Mouse (Mus musculus): ENCODE data around the gene Calr3. TPM values are rescaled to one million over a fixed set of nuclear protein-coding genes. Genes with fewer than 3 reads are reported as not detected.

The Calr3 gene
- polyA plus RNA-seq, 2 experiments = 0.62 to 1.7 TPM

DNA sequence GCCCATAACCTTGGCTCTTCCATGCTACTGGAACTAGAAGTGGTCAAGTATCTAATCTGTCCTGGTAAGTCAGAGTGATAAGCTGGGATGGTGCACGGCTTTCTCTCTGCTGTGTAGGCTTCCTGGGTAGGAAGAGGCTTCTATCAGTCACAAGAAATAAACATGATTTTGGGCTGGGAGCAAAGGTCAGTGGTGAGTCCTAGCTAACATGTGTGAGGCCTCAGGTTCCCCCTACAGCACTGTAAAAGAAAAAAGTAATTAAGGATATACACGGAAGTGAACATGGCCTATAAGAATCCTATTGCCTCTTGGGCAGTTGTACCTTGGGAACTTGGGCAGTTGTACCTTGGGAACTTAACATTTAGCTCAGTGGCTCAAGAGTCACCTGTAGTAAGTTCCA lies 66.8 kb downstream of the Calr3 start:
- no peak for TF ChIP-seq POLR2A (IDR thresholded peaks at IDR 0.05; ENCODE audit: borderline replicate concordance, extremely low read depth, insufficient read depth, insufficient read length)
- WGBS = 86% methylated on average over 2 of the region's 2 CpGs
- no peak overlapping the region for H3K4me3 ChIP-seq (replicated peaks; ENCODE audit: low read length)
- H3K36me3 ChIP-seq (ENCODE audit: control insufficient read depth, insufficient read depth, low read length) = peaks cover 89% of the 10 kb centered on the region
- H3K4me1 ChIP-seq (ENCODE audit: control insufficient read depth, insufficient read depth, low read length) = no peaks in the 10 kb centered on the region
- H3K9ac ChIP-seq (ENCODE audit: low read depth, low read length, severe bottlenecking) = no peak overlapping the region
- no peak for DNase-seq (ENCODE audit: low spot score)
- no peak for ATAC-seq (ENCODE audit: low FRiP score, low read depth)
- H3K9me3 ChIP-seq (ENCODE audit: control insufficient read depth, low read length) = no peaks in the 10 kb centered on the region
- H3K27ac ChIP-seq (replicated peaks; ENCODE audit: low read depth, low read length) = no peak overlapping the region
- no peak overlapping the region for H3K4me2 ChIP-seq (replicated peaks; ENCODE audit: low read depth, low read length, severe bottlenecking)
- no peaks in the 10 kb centered on the region for H3K27me3 ChIP-seq (ENCODE audit: control insufficient read depth, insufficient read depth, low read length)

DNA sequence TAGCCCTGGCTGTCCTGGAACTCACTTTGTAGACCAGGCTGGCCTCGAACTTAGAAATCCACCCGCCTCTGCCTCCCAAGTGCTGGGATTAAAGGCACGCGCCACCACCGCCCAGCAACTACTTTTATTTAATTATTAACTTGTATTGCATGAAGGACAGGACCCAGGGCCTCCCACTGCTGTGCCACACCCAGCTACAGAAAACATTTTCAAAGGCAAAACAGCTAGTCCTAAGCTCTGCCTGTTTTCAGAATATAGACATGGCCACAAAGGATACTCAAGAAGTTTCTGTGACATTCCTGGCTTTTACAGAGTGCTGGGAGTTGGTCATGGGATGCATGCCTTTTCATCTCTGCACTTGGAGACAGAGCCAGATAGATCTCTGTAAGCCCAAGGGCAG lies 67.4 kb downstream of the Calr3 start:
- Histone ChIP-seq H3K36me3 (ENCODE audit: control insufficient read depth, insufficient read depth, low read length) (peaks cover 90% of the 10 kb centered on the region), H3K27ac (replicated peaks; ENCODE audit: low read depth, low read length) (no peak overlapping the region), H3K9ac (ENCODE audit: low read depth, low read length, severe bottlenecking) (no peak overlapping the region), H3K27me3 (ENCODE audit: control insufficient read depth, insufficient read depth, low read length) (no peaks in the 10 kb centered on the region), H3K4me2 (replicated peaks; ENCODE audit: low read depth, low read length, severe bottlenecking) (no peak overlapping the region), H3K4me1 (ENCODE audit: control insufficient read depth, insufficient read depth, low read length) (no peaks in the 10 kb centered on the region), H3K9me3 (ENCODE audit: control insufficient read depth, low read length) (no peaks in the 10 kb centered on the region), H3K4me3 (replicated peaks; ENCODE audit: low read length) (no peak overlapping the region)
- ATAC-seq (ENCODE audit: low FRiP score, low read depth) (no peak), DNase-seq (ENCODE audit: low spot score) (no peak)
- WGBS = 87% methylated on average over 4 of the region's 5 CpGs
- TF ChIP-seq POLR2A (IDR thresholded peaks at IDR 0.05; ENCODE audit: borderline replicate concordance, extremely low read depth, insufficient read depth, insufficient read length) = no peak

DNA sequence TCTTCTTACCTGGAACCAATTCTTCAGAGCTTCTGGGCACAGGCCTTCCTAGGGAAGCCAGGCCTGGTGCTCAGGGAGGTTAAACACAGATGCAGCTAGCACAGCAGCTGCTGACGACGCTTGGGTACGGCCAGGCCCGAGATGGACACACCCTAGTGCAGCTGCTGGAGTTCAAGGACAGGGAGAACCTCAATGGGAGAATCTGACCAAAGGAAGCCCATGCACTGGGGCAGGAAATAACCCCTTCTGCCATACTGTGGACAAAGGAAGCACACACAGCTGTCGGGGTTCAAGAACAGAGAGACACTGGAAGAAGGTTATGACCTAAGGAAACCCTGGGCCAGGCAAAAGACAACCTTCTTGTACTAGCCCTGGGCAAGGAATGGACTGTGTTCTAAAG lies 68.5 kb downstream of the Calr3 start:
- Histone ChIP-seq H3K36me3 (ENCODE audit: control insufficient read depth, insufficient read depth, low read length) (peaks cover 91% of the 10 kb centered on the region), H3K9ac (ENCODE audit: low read depth, low read length, severe bottlenecking) (no peak overlapping the region), H3K4me2 (replicated peaks; ENCODE audit: low read depth, low read length, severe bottlenecking) (no peak overlapping the region), H3K4me1 (ENCODE audit: control insufficient read depth, insufficient read depth, low read length) (no peaks in the 10 kb centered on the region), H3K27me3 (ENCODE audit: control insufficient read depth, insufficient read depth, low read length) (no peaks in the 10 kb centered on the region), H3K27ac (replicated peaks; ENCODE audit: low read depth, low read length) (no peak overlapping the region), H3K9me3 (ENCODE audit: control insufficient read depth, low read length) (no peaks in the 10 kb centered on the region), H3K4me3 (replicated peaks; ENCODE audit: low read length) (no peak overlapping the region)
- ATAC-seq (ENCODE audit: low FRiP score, low read depth) = no peak
- TF ChIP-seq POLR2A (IDR thresholded peaks at IDR 0.05; ENCODE audit: borderline replicate concordance, extremely low read depth, insufficient read depth, insufficient read length) = no peak
- 86% methylated on average over 5 of the region's 5 CpGs for WGBS
- DNase-seq (ENCODE audit: low spot score) = no peak

Small RNA genes within 50 kb of the gene (microRNA-seq; reads per million reads assigned to microRNA genes)
- not detected for gene Mir7068

Other genes starting within 250 kb of the Calr3 start
- gene Cib3, start 231.0 kb downstream of the Calr3 start, polyA plus RNA-seq (2012; rRNA removed) = not detected in 2 replicates
- gene Cib3, start 231.0 kb downstream of the Calr3 start, polyA plus RNA-seq (2014; fragmentation: Nextera tagmentation; extraction: Ambion mirVana) = not detected in 2 replicates
- not detected in 2 replicates for gene Gm11034, start 230.2 kb downstream of the Calr3 start, polyA plus RNA-seq (2012; rRNA removed)
- not detected in 2 replicates for gene Gm11034, start 230.2 kb downstream of the Calr3 start, polyA plus RNA-seq (2014; fragmentation: Nextera tagmentation; extraction: Ambion mirVana)
- 52.9 and 56.4 TPM in 2 replicates for gene Fam32a, start 224.1 kb downstream of the Calr3 start, polyA plus RNA-seq (2012; rRNA removed)
- gene Fam32a, start 224.1 kb downstream of the Calr3 start, polyA plus RNA-seq (2014; fragmentation: Nextera tagmentation; extraction: Ambion mirVana) = 57.4 and 58.9 TPM in 2 replicates
- gene Ap1m1, start 203.9 kb downstream of the Calr3 start, polyA plus RNA-seq (2012; rRNA removed) = 111 and 127 TPM in 2 replicates
- 98.8 and 99.2 TPM in 2 replicates for gene Ap1m1, start 203.9 kb downstream of the Calr3 start, polyA plus RNA-seq (2014; fragmentation: Nextera tagmentation; extraction: Ambion mirVana)
- 9.8 and 30.0 TPM in 2 replicates for gene Gm10282, start 138.6 kb downstream of the Calr3 start, polyA plus RNA-seq (2012; rRNA removed)
- gene Gm10282, start 138.6 kb downstream of the Calr3 start, polyA plus RNA-seq (2014; fragmentation: Nextera tagmentation; extraction: Ambion mirVana) = 26.2 and 28.3 TPM in 2 replicates
- gene Klf2, start 124.8 kb downstream of the Calr3 start, polyA plus RNA-seq (2012; rRNA removed) = 36.7 and 50.7 TPM in 2 replicates
- 20.1 and 21.6 TPM in 2 replicates for gene Klf2, start 124.8 kb downstream of the Calr3 start, polyA plus RNA-seq (2014; fragmentation: Nextera tagmentation; extraction: Ambion mirVana)
- gene Eps15l1, start 22.4 kb downstream of the Calr3 start, polyA plus RNA-seq (2012; rRNA removed) = 109 and 114 TPM in 2 replicates
- gene Eps15l1, start 22.4 kb downstream of the Calr3 start, polyA plus RNA-seq (2014; fragmentation: Nextera tagmentation; extraction: Ambion mirVana) = 56.5 and 62.0 TPM in 2 replicates
- 16.2 and 18.3 TPM in 2 replicates for gene 1700030K09Rik, start within 50 bp of the Calr3 start, polyA plus RNA-seq (2012; rRNA removed)
- 13.2 and 13.5 TPM in 2 replicates for gene 1700030K09Rik, start within 50 bp of the Calr3 start, polyA plus RNA-seq (2014; fragmentation: Nextera tagmentation; extraction: Ambion mirVana)
- 110 and 137 TPM in 2 replicates for gene Cherp, start 31.4 kb upstream of the Calr3 start, polyA plus RNA-seq (2012; rRNA removed)
- 58.9 and 62.7 TPM in 2 replicates for gene Cherp, start 31.4 kb upstream of the Calr3 start, polyA plus RNA-seq (2014; fragmentation: Nextera tagmentation; extraction: Ambion mirVana)
- gene Slc35e1, start 48.7 kb upstream of the Calr3 start, polyA plus RNA-seq (2012; rRNA removed) = 46.5 and 75.0 TPM in 2 replicates
- gene Slc35e1, start 48.7 kb upstream of the Calr3 start, polyA plus RNA-seq (2014; fragmentation: Nextera tagmentation; extraction: Ambion mirVana) = 16.2 and 16.3 TPM in 2 replicates
- gene Med26, start 104.4 kb upstream of the Calr3 start, polyA plus RNA-seq (2012; rRNA removed) = 17.0 and 24.6 TPM in 2 replicates
- 16.4 and 18.3 TPM in 2 replicates for gene Med26, start 104.4 kb upstream of the Calr3 start, polyA plus RNA-seq (2014; fragmentation: Nextera tagmentation; extraction: Ambion mirVana)
- 67.3 and 75.6 TPM in 2 replicates for gene Smim7, start 127.2 kb upstream of the Calr3 start, polyA plus RNA-seq (2012; rRNA removed)
- gene Smim7, start 127.2 kb upstream of the Calr3 start, polyA plus RNA-seq (2014; fragmentation: Nextera tagmentation; extraction: Ambion mirVana) = 115 and 118 TPM in 2 replicates
- 44.2 and 55.9 TPM in 2 replicates for gene Tmem38a, start 128.2 kb upstream of the Calr3 start, polyA plus RNA-seq (2012; rRNA removed)
- 36.5 and 41.4 TPM in 2 replicates for gene Tmem38a, start 128.2 kb upstream of the Calr3 start, polyA plus RNA-seq (2014; fragmentation: Nextera tagmentation; extraction: Ambion mirVana)
- gene Nwd1, start 202.8 kb upstream of the Calr3 start, polyA plus RNA-seq (2012; rRNA removed) = 0.15 and 0.26 TPM in 2 replicates
- gene Nwd1, start 202.8 kb upstream of the Calr3 start, polyA plus RNA-seq (2014; fragmentation: Nextera tagmentation; extraction: Ambion mirVana) = 0.21 TPM in 1 of 2 replicates, not detected in the other

Data from limb, embryonic 14.5 days (tissue).